Mouse (Mus musculus) testis, adult 2 months (tissue): Measurements from ENCODE around the gene Fat3. TPM values are rescaled to one million over a fixed set of nuclear protein-coding genes. Genes with fewer than 3 reads are reported as not detected.

Experiments used
- H3K27ac ChIP-seq: fragments of 200-500 bp; 2 replicates; pipeline ENCODE4 v1.5.1; 2012; ENCODE audit warnings: low read depth, low read length; ENCODE audit not compliant: control insufficient read depth, insufficient read depth
- H3K27me3 ChIP-seq: fragments of 200-500 bp; 2 replicates; pipeline ENCODE4 v1.6.1; 2012; ENCODE audit warnings: mild to moderate bottlenecking, low read length, moderate library complexity; ENCODE audit not compliant: control insufficient read depth, insufficient read depth
- H3K36me3 ChIP-seq: fragments of 200-500 bp; 2 replicates; pipeline ENCODE4 v1.6.1; 2012; ENCODE audit warnings: mild to moderate bottlenecking, low read length; ENCODE audit not compliant: control insufficient read depth, insufficient read depth
- H3K4me1 ChIP-seq: fragments of 200-500 bp; 2 replicates; pipeline ENCODE4 v1.6.1; 2012; ENCODE audit warnings: low read length; ENCODE audit not compliant: control insufficient read depth, insufficient read depth
- H3K4me3 ChIP-seq: fragments of 200-500 bp; 2 replicates; pipeline ENCODE4 v1.5.1; 2012; ENCODE audit warnings: low read depth, mild to moderate bottlenecking, low read length, moderate library complexity, mixed read lengths; ENCODE audit not compliant: control insufficient read depth
- CTCF ChIP-seq: fragments of 200-500 bp; IDR thresholded peaks from 2 replicates; pipeline ENCODE4 v1.5.1; 2012; ENCODE audit warnings: low read depth, mild to moderate bottlenecking, inconsistent platforms, low read length, moderate library complexity; ENCODE audit not compliant: control insufficient read depth, insufficient read depth, insufficient replicate concordance
- POLR2A ChIP-seq: fragments of 200-500 bp; IDR thresholded peaks from 2 replicates; pipeline ENCODE4 v1.6.1; 2012; ENCODE audit warnings: low read depth, mild to moderate bottlenecking, inconsistent platforms, low read length, moderate library complexity; ENCODE audit not compliant: control insufficient read depth
- polyA plus RNA-seq: library from polyadenylated mRNA; depleted of rRNA; stranded (reverse); fragments of >200 nt; gene quantifications from 2 replicates; pipeline ENCODE4 v1.2.3, GENCODE M21; 2012

The Fat3 gene
- polyA plus RNA-seq, 1 experiment: 1.7 TPM

DNA sequence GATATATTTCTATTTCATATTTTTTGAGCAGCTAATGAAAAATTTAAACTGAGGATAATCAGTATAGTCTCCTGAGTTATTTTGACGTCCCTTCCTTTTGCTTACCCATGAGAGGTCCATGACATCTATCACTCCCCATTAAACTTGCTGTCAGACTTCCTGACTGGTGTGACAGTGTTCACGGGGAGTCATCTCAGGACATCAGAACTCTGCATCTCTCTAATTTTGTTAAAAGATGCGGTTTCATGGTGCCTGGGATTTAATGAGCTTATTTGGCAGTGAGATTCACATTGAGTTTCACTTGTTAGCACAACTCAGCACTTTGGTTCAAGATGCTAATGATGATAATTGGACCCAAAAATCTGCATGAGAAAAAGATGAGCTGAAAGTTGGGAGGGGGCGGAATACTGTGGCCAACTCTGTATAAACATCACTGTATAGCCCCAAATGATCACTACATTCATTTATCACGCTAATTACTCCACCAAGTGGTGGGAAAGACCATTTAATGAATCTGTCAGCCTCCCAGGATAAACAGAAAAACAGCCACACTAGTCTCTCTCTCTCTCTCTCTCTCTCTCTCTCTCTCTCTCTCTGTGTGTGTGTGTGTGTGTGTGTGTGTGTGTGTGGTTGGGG, 545.8 kb downstream of the Fat3 start:
- Histone ChIP-seq H3K27ac (no peak overlapping the region), H3K27me3 (no peaks in the 10 kb centered on the region), H3K4me1 (no peaks in the 10 kb centered on the region), H3K4me3 (no peak overlapping the region), H3K36me3 (no peaks in the 10 kb centered on the region)
- TF ChIP-seq CTCF: no peak
- TF ChIP-seq POLR2A: no peak

DNA sequence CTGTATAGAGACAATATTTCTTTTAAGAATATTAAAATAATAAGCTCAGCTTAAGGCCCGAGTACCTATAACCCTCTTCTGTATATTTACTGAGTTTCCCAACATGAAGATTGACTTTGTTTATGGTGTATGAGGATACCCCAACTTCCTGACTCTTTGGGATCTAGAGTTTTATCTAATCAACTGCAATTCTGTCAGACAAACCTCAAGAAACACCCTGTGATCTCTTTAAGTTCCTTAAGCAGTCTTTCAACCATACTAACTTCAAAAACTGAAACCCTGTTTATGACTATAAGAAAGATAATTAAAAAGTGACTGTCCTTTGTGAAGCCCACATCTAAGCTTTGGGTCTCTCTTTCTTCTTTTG, 546.8 kb downstream of the Fat3 start:
- Histone ChIP-seq H3K4me3 (no peak overlapping the region), H3K4me1 (no peaks in the 10 kb centered on the region), H3K27me3 (no peaks in the 10 kb centered on the region), H3K36me3 (no peaks in the 10 kb centered on the region), H3K27ac (no peak overlapping the region)
- TF ChIP-seq CTCF (no peak), POLR2A (no peak)

DNA sequence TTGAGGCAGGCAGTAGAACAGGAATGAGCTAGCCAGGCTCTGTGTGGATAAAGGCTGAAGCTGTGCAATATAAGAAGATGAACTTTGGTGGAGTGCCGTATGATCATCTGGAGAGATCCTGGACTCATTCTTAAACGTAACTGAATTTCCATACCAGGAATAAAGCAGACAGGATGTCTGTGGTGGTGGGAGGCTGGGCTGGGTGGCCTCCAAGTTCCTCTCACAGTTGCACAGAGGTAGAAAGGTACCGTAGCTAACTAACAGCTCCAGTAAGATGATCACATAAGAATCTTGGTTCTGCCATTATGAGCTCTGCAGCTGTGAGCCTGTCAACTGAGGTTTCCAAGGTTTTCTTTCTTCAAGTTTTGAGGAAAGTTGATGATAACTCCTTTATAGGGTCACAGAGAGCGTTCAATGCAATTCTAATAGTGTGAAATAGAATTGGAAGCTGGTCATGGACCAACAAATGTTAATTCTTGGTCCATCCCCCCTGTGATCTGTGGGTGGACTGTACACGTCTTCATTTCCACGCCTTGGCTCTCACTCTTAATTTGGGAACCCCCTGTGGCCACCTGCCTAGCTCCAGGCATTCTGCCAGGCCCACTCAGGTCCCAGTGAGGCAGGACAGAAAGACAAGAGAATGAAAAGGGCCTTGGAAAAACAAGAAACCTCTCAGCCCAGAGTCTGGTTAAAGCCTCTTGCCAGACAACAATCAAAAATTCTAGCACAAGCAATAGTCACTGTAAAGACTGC, 547.3 kb downstream of the Fat3 start:
- Histone ChIP-seq H3K36me3 (no peaks in the 10 kb centered on the region), H3K4me3 (no peak overlapping the region), H3K27ac (no peak overlapping the region), H3K4me1 (no peaks in the 10 kb centered on the region), H3K27me3 (no peaks in the 10 kb centered on the region)
- no peak for TF ChIP-seq CTCF
- TF ChIP-seq POLR2A: no peak

DNA sequence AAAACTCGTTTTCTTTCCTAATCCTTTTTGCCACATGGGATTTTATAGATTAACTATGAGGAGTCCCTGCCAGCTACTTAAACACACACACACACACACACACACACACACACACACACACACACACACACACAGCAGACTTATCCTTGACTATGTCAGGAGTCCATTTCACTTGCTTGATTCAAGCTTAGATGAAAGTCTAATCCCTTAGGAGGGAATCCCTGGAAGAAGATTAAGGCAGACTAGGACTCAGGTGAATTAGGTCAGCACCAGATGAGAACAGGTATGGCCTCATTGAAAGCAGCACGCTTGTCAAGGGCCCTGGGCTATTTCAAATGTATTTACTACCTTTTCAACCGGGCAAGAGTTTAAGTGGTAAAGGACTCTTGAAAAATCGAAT, 553.0 kb downstream of the Fat3 start:
- H3K36me3 ChIP-seq: no peaks in the 10 kb centered on the region
- no peaks in the 10 kb centered on the region for H3K27me3 ChIP-seq
- H3K4me1 ChIP-seq: no peaks in the 10 kb centered on the region
- H3K27ac ChIP-seq: no peak overlapping the region
- TF ChIP-seq CTCF: no peak
- TF ChIP-seq POLR2A: no peak
- no peak overlapping the region for H3K4me3 ChIP-seq

DNA sequence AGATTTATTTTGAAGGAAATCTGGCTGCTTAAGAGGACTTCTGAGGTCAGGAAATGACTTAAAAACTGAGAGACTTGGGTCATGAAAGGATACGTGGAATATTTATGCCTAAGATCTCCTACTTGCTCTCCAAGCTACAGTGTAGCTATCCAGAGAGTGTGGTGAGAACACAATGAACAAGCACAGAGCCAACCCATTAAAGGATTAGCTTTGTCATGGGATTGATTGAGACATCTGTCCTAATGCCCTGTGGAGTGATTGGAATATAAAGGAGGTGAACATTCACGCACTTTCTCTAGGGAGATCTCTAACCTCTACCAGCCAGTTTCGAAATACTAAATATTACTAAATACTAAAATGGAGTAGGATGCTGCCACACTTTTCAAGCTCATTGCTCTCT, 556.9 kb downstream of the Fat3 start:
- no peaks in the 10 kb centered on the region for H3K27me3 ChIP-seq
- H3K4me1 ChIP-seq: no peaks in the 10 kb centered on the region
- no peaks in the 10 kb centered on the region for H3K36me3 ChIP-seq
- H3K27ac ChIP-seq: no peak overlapping the region
- no peak overlapping the region for H3K4me3 ChIP-seq
- TF ChIP-seq POLR2A (no peak), CTCF (no peak)

DNA sequence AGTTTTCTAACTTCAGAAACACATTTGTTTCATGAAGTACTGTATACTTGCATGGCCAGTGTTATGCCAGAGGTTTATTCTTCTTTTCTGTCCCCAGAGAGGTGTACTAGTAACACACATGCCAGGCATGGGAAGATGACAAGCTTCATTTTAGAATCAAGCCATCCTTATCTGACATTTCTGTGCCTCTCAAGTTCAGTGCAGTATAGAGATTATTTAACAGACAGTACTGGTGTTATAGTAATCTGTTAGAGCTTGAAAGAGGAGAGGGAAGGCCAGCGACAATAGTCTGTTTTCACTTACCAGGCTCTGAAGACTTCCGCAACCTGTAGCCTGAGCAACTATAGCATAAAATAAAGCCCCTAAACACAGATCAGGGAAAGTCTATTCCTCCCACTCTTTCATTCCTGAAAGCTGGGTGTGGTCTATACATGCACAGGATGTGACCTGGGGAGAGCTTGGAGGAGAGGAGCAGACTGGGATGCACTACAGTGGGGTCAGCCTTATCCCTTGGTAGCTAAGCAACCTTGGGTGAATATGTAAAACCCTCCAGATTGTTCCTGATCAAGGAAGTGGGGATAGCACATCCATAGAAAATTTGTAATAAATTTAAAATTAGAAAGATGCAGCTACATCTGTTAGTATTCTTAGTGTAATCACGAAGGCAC, 557.5 kb downstream of the Fat3 start:
- no peak for TF ChIP-seq CTCF
- no peak for TF ChIP-seq POLR2A
- no peaks in the 10 kb centered on the region for H3K36me3 ChIP-seq
- H3K27me3 ChIP-seq: no peaks in the 10 kb centered on the region
- no peak overlapping the region for H3K4me3 ChIP-seq
- H3K27ac ChIP-seq: no peak overlapping the region
- H3K4me1 ChIP-seq: no peaks in the 10 kb centered on the region

DNA sequence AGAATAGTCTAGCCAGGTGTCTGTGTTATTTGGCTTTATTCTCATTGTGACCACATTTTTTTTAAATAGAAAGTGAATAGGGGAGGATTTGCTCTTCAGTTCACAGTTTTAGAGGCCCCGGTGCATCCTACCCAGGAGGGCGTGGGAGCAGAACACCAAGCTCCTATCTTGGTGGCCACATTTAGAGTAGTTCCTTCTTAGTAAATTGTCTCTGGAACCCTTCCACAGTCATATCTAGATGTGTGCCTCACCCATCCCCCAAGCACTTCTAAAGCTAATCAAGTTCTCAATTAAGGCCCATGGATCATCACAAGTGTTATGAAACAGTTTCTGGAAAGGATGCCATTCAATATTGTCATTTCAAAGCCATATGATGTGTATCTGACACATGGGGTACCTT, 559.3 kb downstream of the Fat3 start:
- TF ChIP-seq POLR2A: no peak
- no peak for TF ChIP-seq CTCF
- H3K27me3 ChIP-seq: no peaks in the 10 kb centered on the region
- no peak overlapping the region for H3K4me3 ChIP-seq
- no peaks in the 10 kb centered on the region for H3K36me3 ChIP-seq
- no peaks in the 10 kb centered on the region; the same call in 1 of the 2 replicates for H3K4me1 ChIP-seq
- H3K27ac ChIP-seq: no peak overlapping the region
